Mouse (Mus musculus) mature B cell (primary cell): ENCODE results near the gene Kif16b.

Experiments
- in situ Hi-C: fragments of 300-500 bp; cut with MboI; formaldehyde crosslinking; loops from 2 replicates; pipeline ENCODE4 v1.14.3; 2019

The Kif16b gene

DNA sequence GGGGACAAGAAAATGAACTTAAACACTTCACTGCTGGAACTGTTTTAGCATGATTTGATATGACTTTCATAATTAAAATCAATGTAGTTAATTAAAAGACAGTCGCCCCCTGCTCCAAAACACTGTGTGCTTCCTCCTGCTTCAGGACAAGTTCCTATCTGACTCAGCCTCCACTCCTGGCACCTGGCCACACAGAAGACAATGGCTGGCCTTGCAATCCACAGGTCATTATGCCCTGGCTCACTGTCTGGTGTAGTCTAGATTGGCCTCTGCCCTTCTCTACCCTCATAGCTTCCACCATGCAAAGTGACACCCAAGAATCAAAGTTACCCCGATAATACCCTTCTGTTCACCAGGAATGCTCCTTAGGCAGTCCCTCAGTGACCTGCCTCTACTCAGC lies 26.8 kb downstream of the Kif16b start:
- in situ Hi-C loops: no loop called here

GRCm38 (mm10) chr2:142870055-142870454 lies 31.3 kb downstream of the Kif16b start:
- in situ Hi-C loops: no loop called here

GRCm38 (mm10) chr2:142867481-142867880 lies 33.9 kb downstream of the Kif16b start:
- in situ Hi-C loops: no loop called here

DNA sequence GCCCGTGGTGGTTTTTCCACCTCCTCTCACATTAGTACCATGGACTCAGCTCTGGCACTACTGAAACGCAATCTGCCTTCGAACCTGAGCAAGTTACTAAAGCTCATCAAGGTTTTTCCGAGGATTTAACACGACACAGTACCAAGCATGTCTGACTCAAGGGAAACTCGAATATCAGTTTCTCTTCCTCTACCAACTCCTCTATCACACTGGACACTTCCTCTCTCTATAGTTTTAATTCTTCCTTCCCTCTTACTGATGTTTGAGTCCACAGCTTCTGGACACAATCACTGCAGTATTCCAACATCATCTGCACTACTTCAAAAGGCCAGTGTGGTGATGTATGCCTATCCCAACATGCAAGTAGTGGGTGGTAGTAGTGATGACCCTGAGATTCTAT lies 40.3 kb downstream of the Kif16b start:
- in situ Hi-C loops: no loop called here

DNA sequence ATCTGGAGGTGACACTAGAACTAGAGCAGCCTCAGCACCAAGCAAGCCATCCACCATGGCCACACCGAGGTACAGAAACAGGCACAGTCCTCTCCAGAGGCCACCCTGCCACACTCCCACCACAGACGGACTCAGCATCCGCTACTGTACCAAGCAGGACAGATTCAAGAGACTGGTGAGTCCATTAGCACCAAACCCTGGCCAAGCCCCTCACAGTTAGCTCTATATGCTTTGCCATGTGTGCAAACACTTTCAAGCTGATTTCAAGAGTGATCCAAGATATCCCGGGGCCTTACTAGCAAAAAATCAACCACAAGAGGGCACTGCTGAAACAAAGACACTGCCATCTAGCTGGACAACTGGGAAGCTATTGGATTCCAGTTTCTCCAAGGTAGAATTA lies 41.9 kb downstream of the Kif16b start:
- in situ Hi-C loops: no loop called here

GRCm38 (mm10) chr2:142838775-142839174 lies 62.6 kb downstream of the Kif16b start:
- in situ Hi-C loops: no loop called here

- in situ Hi-C loops: no loop called here
Observed at GRCm38 (mm10) chr2:142838118-142838517, 63.2 kb downstream of the Kif16b start.

GRCm38 (mm10) chr2:142834751-142835150 lies 66.6 kb downstream of the Kif16b start:
- in situ Hi-C loops: no loop called here

DNA sequence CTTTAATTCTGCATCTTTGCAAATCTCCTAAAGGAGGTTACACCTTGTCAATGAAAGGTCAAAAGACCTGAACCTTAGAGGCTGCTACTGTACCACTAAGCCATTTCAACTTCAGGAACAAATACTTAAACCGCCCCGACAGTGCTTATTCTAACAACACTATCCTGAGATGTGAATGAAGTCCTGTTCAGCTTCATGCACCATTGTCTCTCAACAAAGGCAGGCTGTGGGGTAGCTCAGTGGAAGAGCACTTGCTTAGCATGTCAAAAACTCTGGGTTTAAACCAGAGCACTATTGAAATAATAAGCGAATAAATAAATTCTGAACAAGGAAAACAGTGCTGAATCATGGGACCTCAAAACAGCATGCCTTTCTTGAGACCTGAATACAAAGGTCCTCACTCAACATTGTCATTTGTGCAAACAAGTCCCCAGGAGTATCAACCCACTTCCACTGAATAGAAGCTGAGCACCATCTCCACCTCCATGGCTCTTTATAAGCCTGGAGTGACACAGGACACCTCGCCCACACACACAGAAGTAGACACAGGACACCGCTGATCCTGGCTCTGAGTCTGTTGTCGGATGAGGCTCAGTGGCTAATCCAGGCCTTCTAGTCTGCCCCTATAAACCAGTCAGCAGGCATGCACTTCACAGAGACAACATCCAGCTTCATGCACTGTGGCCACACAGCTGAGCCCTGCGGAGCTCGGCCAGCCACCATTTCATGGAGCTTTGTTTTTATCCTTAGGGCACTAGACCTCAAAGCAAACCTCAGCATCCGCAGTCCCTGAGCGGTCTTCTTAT lies 68.5 kb downstream of the Kif16b start:
- in situ Hi-C loops: no loop called here

- in situ Hi-C loops: no loop called here
Observed at GRCm38 (mm10) chr2:142813033-142813432, 88.3 kb downstream of the Kif16b start.

GRCm38 (mm10) chr2:142803760-142804448 lies 97.4 kb downstream of the Kif16b start:
- in situ Hi-C loops: no loop called here

DNA sequence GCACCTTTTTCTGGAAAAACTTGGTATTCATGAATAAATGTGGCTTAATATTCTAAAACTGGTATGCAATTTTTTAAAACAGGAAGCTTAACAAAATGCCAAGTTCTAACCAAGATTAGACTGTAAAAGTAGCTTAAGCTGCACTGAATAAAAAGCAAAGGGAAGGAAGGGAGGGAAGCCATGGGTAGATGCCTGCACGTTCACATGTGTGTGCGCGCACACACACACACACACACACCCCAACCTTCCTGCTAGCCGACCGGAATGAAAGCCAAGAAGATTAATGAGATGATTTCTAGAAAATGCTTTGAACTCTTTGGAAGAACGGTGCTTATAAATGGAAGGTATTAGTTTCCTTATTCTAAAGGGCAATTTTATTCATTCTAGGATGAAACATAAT lies 104.0 kb downstream of the Kif16b start:
- in situ Hi-C loops: no loop called here

DNA sequence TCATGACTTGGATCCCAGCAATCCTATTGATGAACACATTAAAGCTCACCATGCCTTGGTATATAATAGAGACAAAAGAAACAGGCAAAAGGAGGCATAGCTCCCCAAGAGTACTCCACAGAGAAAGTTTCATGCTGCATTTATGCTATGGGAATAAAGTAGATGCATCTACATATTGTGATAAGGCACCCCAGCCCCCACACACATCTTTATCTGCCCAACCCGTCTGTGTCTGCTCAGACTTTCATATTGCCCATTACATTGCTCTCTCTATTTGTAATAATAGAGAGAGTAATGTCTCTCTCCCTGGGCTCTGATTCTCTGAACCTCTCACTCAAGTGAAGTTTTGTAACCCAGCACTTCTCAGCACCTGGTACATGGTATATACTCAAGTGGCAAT lies 126.0 kb downstream of the Kif16b start:
- in situ Hi-C loops: no loop called here

- in situ Hi-C loops: no loop called here
Observed at GRCm38 (mm10) chr2:142774752-142775151, 126.6 kb downstream of the Kif16b start.

DNA sequence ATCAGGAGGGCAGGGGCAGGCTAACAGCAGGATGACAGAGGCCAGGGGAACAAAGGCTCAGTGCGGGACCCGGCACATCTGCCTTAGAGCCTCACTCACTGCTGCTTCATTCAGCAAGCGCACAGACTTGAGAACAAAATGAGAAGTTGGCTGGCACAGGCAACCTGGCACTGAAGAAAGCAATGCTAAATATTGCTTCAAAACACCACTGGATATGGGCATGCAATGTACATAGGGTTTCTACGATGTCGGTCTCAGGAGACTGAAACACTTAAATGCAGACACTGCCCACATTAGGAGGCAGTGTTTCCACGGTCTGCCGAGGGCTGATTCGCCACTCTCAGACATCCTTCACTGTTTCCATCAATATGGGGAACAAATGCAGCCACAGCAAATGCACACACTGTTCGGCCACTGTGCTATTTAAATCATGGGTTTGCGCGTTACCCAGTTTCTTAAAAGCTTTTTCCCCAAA lies 131.6 kb downstream of the Kif16b start:
- in situ Hi-C loops: no loop called here

DNA sequence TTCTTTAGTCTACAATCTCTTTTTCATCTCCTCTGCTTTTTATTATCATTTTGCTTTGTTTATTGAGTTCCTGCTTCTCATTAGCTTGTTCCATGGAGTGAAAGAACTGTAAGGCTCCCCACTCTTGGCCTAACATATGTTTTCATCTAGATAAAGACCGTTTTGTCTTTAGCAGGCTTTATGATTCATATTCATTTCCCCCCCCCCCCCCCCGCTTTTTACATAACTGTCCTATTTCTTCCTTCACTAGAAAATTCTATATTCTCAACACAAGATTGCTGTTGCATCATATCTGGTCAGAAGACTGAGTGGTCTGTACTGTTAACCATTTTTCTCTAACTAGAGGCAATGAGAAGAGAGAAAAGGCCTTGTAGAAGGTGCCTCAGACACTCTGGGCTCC lies 137.1 kb downstream of the Kif16b start:
- in situ Hi-C loops: no loop called here

GRCm38 (mm10) chr2:142760843-142761242 lies 140.5 kb downstream of the Kif16b start:
- in situ Hi-C loops: no loop called here

DNA sequence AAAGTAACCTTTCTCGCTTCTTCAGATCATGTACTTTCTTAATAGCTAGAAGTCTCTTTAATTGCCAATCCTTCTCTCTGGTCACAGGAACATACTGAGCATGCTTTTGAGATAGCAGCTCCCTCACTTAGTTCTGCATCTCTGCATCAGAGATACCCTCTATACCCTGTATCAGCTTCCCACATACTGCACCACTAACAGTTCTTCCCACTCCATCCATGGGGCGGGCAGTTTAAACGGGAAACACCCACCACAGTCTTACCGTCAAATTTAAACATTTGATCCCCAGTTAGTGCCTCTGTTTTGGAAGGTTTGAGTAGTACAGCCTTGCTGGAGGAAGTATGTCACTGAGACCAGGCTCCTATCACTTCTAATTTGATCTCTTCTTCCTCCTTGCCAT lies 142.1 kb downstream of the Kif16b start:
- in situ Hi-C loops: no loop called here

DNA sequence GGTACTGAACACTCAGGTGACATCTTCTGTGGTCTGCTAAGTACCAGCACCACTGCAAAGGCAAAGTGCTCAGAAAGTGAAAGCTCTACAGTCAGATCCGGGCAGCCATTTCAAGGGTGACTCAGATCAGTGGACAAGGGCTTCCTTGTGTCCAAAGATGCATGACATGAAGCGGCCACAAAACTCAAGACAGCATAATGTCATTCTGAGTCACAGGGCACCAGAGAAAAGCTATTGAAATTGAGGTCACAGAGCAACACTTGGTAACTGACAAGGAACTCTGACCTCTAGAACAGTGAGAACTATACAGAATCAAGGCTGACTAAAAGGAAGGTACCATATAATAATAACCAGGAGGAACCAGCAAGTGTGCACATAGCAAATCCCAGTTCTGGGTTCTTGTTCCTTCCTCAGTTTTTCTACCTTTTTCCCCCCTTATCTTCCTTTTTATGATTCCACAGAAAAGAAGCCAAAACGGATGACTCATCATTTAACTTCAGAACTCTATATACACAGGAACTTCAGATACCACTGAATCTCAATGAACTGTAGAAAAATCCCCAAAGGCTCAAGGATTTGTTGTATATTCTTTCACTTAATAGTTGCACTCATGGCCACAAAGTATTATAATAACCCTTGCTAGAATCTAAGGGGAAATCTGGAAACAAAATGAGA lies 143.1 kb downstream of the Kif16b start:
- in situ Hi-C loops: no loop called here

DNA sequence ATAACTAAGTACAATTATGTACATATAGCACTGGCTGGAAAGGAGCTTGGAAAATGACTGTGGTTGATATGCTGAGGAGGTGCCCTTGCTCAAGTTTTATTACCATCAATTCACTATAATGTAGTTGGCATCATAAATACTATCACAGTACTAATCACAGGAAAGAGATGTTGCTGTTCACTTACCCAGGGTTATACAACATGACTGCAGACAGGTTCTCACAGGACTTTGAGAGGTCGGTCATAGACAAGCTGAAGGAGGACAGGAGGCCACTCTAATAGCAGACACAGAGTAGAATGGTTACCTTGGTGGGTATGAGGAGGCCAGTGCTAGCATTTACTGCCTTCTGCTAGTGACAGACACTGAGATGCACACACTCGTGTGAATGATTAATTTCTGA lies 162.0 kb downstream of the Kif16b start:
- in situ Hi-C loops: no loop called here

GRCm38 (mm10) chr2:142738488-142738887 lies 162.8 kb downstream of the Kif16b start:
- in situ Hi-C loops: no loop called here

DNA sequence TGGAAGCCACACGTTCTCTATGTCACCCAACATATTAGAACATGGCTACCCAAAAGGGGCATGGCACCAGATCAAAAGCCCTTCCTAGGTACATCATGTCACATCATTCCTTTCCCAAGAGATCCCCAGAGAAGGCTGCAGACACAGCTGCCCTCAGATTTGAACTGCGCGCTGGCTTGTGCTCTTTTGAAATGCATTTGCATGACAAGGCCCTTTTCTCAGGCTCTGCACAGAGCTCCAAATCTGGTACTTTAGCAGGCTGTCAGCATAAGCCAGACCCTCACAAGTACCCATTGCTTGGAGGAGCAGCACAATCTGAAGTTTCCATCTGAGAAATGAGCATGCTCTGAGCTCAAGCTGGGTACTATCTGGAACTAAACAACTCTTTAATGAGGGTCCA lies 165.6 kb downstream of the Kif16b start:
- in situ Hi-C loops: no loop called here

GRCm38 (mm10) chr2:142734046-142734445 lies 167.3 kb downstream of the Kif16b start:
- in situ Hi-C loops: no loop called here
